Comparison of ENCODE assay signal across 8 mouse cellular contexts in genomic region chr1:56976044-56976824, GRCm38 (mm10). TPM values are rescaled to one million over a fixed set of nuclear protein-coding genes. Genes with fewer than 3 reads are reported as not detected.
A peak's percentile ranks its signal among the peaks of the same experiment; 100 is the strongest.
DNase-seq lines count a peak whose midpoint lies in the region; ATAC-seq lines count a peak whose summit lies in the region.

No protein-coding gene starts in this region.

- no peak for DNase-seq in heart, adult 9 months (ENCODE audit: low spot score in 2 of 2)
- peak; percentile 10 for DNase-seq in thymus, postnatal 4 days
- DNase-seq in thymus, postnatal 0 days (ENCODE audit: low spot score) = no peak
- DNase-seq in splenic B cell, adult 2 months (ENCODE audit: low read depth, low spot score) = peak; percentile 25
- DNase-seq in thymus, adult 18-20 months = no peak
- no peak for DNase-seq in lung, postnatal 25 days (ENCODE audit: low spot score)

- H3K27me3 ChIP-seq in heart, embryonic 13.5 days (replicated peaks) = peaks cover 71% of the 10 kb centered on the region
- peaks cover 43% of the 10 kb centered on the region for H3K27me3 ChIP-seq in hindbrain, embryonic 16.5 days (replicated peaks; ENCODE audit: control insufficient read depth, insufficient read depth, low read length)
- H3K27me3 ChIP-seq in splenic B cell, adult 2 months (ENCODE audit: control insufficient read depth, insufficient read depth, low read length, poor library complexity, severe bottlenecking) = peaks cover 3% of the 10 kb centered on the region; the same call in 1 of the 2 replicates

- no peaks in the 10 kb centered on the region for H3K36me3 ChIP-seq in heart, embryonic 13.5 days
- H3K36me3 ChIP-seq in hindbrain, embryonic 16.5 days (ENCODE audit: control insufficient read depth, insufficient read depth, low read length) = no peaks in the 10 kb centered on the region
- no peaks in the 10 kb centered on the region for H3K36me3 ChIP-seq in splenic B cell, adult 2 months (ENCODE audit: control insufficient read depth, insufficient read depth, low read length, poor library complexity, severe bottlenecking)

- H3K4me1 ChIP-seq in heart, embryonic 13.5 days = peaks cover 34% of the 10 kb centered on the region
- peaks cover 27% of the 10 kb centered on the region for H3K4me1 ChIP-seq in hindbrain, embryonic 16.5 days (ENCODE audit: control insufficient read depth, insufficient read depth, low read depth, low read length)

- WGBS in heart, embryonic 13.5 days = 3% methylated on average over 25 of the region's 25 CpGs
- WGBS in hindbrain, embryonic 16.5 days = 2% methylated on average over 25 of the region's 25 CpGs

- H3K9ac ChIP-seq in heart, embryonic 13.5 days = no peak overlapping the region
- H3K9ac ChIP-seq in hindbrain, embryonic 16.5 days (ENCODE audit: low read depth, low read length) = no peak overlapping the region

- no peak overlapping the region for H3K4me2 ChIP-seq in heart, embryonic 13.5 days
- no peak overlapping the region; the same call in none of the 2 replicates for H3K4me2 ChIP-seq in hindbrain, embryonic 16.5 days (ENCODE audit: low read length)

- H3K4me3 ChIP-seq in heart, embryonic 13.5 days = peak overlapping the region; percentile 39; the same call in 1 of the 2 replicates
- peak overlapping the region; percentile 32 for H3K4me3 ChIP-seq in hindbrain, embryonic 16.5 days (ENCODE audit: low read length)

- no peaks in the 10 kb centered on the region for H3K9me3 ChIP-seq in heart, embryonic 13.5 days
- no peaks in the 10 kb centered on the region for H3K9me3 ChIP-seq in hindbrain, embryonic 16.5 days (ENCODE audit: control insufficient read depth, low read length)

- ATAC-seq in heart, embryonic 13.5 days (ENCODE audit: extremely low read depth, insufficient number of reproducible peaks, low FRiP score, low TSS enrichment) = no peak
- no peak for ATAC-seq in hindbrain, embryonic 16.5 days

- no peak overlapping the region for H3K27ac ChIP-seq in heart, embryonic 13.5 days (replicated peaks)
- H3K27ac ChIP-seq in hindbrain, embryonic 16.5 days (ENCODE audit: low read depth, low read length) = no peak overlapping the region

RNA-seq across cellular contexts. Expression of gene Satb2, which starts 2.2 kb away (rescaled TPM):
- polyA plus RNA-seq in heart, embryonic 13.5 days (2015; fragmentation: Nextera tagmentation; extraction: Ambion mirVana) = 0.07 and 0.10 TPM in 2 replicates
- 0.10 and 0.14 TPM in 2 replicates for polyA plus RNA-seq in thymus, postnatal 0 days (2015; fragmentation: Nextera tagmentation; extraction: Ambion mirVana)
- polyA plus RNA-seq in hindbrain, embryonic 16.5 days (2015; fragmentation: Nextera tagmentation; extraction: Ambion mirVana) = 1.1 and 2.0 TPM in 2 replicates

Comparison
In these comparisons a context has a peak if more than half of its experiments do, and no peak if none do; other contexts are left out.
1. DNase-seq: peak in thymus, postnatal 4 days (single experiment) and splenic B cell, adult 2 months (single experiment); none in heart, adult 9 months (0 of 2), thymus, postnatal 0 days (single experiment), thymus, adult 18-20 months (0 of 2) and lung, postnatal 25 days (single experiment).